Mouse (Mus musculus) gastrocnemius, postnatal 10 days (tissue): ENCODE measurements around the gene Tfcp2. TPM values are rescaled to one million over a fixed set of nuclear protein-coding genes. Genes with fewer than 3 reads are reported as not detected.

ENCODE experiments used
- DNase-seq: peaks from one replicate; pipeline ENCODE4 v3.0.0; 2021; ENCODE audit warnings: mixed read lengths
- total RNA-seq, 2 experiments: library from RNA; stranded (reverse); gene quantifications; 2 replicates each; pipeline ENCODE4 v1.2.3; 2021

Tfcp2 gene
- total RNA-seq, 2 experiments from 2014 or later: 13.1 to 16.1 TPM

GRCm38 (mm10) chr15:100485576-100485975, 66.2 kb downstream of the Tfcp2 start:
- no peak for DNase-seq

- DNase-seq: no peak
Measured at GRCm38 (mm10) chr15:100478925-100479324, 72.9 kb downstream of the Tfcp2 start.

- no peak for DNase-seq
Measured at GRCm38 (mm10) chr15:100478351-100478750, 73.5 kb downstream of the Tfcp2 start.

GRCm38 (mm10) chr15:100473926-100474503, 77.8 kb downstream of the Tfcp2 start:
- DNase-seq: no peak

GRCm38 (mm10) chr15:100470037-100470436, 81.8 kb downstream of the Tfcp2 start:
- no peak for DNase-seq

GRCm38 (mm10) chr15:100469189-100469545, 82.6 kb downstream of the Tfcp2 start:
- no peak for DNase-seq

- peak; percentile 89 for DNase-seq
Measured at GRCm38 (mm10) chr15:100468295-100469188, 83.3 kb downstream of the Tfcp2 start, which contains the start of gene Letmd1. Gene Letmd1 (plus strand): TSS chr15:100469023.

GRCm38 (mm10) chr15:100467738-100468137, 84.1 kb downstream of the Tfcp2 start:
- DNase-seq: no peak

- DNase-seq: no peak
Measured at GRCm38 (mm10) chr15:100465432-100465831, 86.4 kb downstream of the Tfcp2 start.

- peak; percentile 65 for DNase-seq
Measured at GRCm38 (mm10) chr15:100463712-100464111, 88.1 kb downstream of the Tfcp2 start.

- DNase-seq: no peak
Measured at GRCm38 (mm10) chr15:100462086-100462485, 89.7 kb downstream of the Tfcp2 start.

- no peak for DNase-seq
Measured at GRCm38 (mm10) chr15:100461646-100462045, 90.2 kb downstream of the Tfcp2 start.

GRCm38 (mm10) chr15:100460942-100461341, 90.9 kb downstream of the Tfcp2 start:
- no peak for DNase-seq

- peak; percentile 62 for DNase-seq
Measured at GRCm38 (mm10) chr15:100458055-100458454, 93.8 kb downstream of the Tfcp2 start.

GRCm38 (mm10) chr15:100457340-100457739, 94.5 kb downstream of the Tfcp2 start:
- peak; percentile 80 for DNase-seq

GRCm38 (mm10) chr15:100456356-100456991, 95.3 kb downstream of the Tfcp2 start:
- no peak for DNase-seq

- no peak for DNase-seq
Measured at GRCm38 (mm10) chr15:100452486-100452885, 99.3 kb downstream of the Tfcp2 start.

GRCm38 (mm10) chr15:100451245-100451644, 100.6 kb downstream of the Tfcp2 start:
- DNase-seq: peak; percentile 64

GRCm38 (mm10) chr15:100449495-100449894, 102.3 kb downstream of the Tfcp2 start:
- DNase-seq: no peak

GRCm38 (mm10) chr15:100448572-100448971, 103.2 kb downstream of the Tfcp2 start:
- DNase-seq: no peak
